Mouse (Mus musculus) liver, embryonic 11.5 days (tissue): ENCODE measurements around the gene Sulf2. TPM values are rescaled to one million over a fixed set of nuclear protein-coding genes. Genes with fewer than 3 reads are reported as not detected.

Experiments
- ATAC-seq: fragments of 200-750 bp; cut with Nextera tagmentation; replicated peaks from 2 replicates; pipeline ENCODE4 v1.8.0; 2017; ENCODE audit warnings: moderate number of reproducible peaks, mild to moderate bottlenecking, moderate TSS enrichment, moderate library complexity; ENCODE audit not compliant: low FRiP score
- DNase-seq: peaks from one replicate; pipeline ENCODE4 v3.0.0-alpha.2; 2017; ENCODE audit warnings: low spot score
- H3K27ac ChIP-seq: fragments of 300-500 bp; sonication (generic); 2 replicates; pipeline ENCODE4 v1.5.1; 2014; ENCODE audit warnings: mild to moderate bottlenecking, low read depth, low read length, control low read depth
- H3K27me3 ChIP-seq: fragments of 300-500 bp; sonication (generic); replicated peaks from 2 replicates; pipeline ENCODE4 v1.6.1; 2014; ENCODE audit warnings: low read length, mixed read lengths; ENCODE audit not compliant: control insufficient read depth, insufficient read depth
- H3K36me3 ChIP-seq: fragments of 300-500 bp; sonication (generic); 2 replicates; pipeline ENCODE4 v1.6.1; 2014; ENCODE audit warnings: mild to moderate bottlenecking, low read length, moderate library complexity, mixed read lengths; ENCODE audit not compliant: control insufficient read depth, insufficient read depth
- H3K4me1 ChIP-seq: fragments of 300-500 bp; sonication (generic); replicated peaks from 2 replicates; pipeline ENCODE4 v1.6.1; 2014; ENCODE audit warnings: low read length, mixed read lengths; ENCODE audit not compliant: control insufficient read depth, insufficient read depth
- H3K4me2 ChIP-seq: fragments of 300-500 bp; sonication (generic); 2 replicates; pipeline ENCODE4 v1.6.1; 2014; ENCODE audit warnings: mild to moderate bottlenecking, control low read depth, moderate library complexity
- H3K4me3 ChIP-seq: fragments of 300-500 bp; sonication (generic); 2 replicates; pipeline ENCODE4 v1.5.1; 2014; ENCODE audit warnings: low read depth, low read length, control low read depth
- H3K9ac ChIP-seq: fragments of 300-500 bp; sonication (generic); 2 replicates; pipeline ENCODE4 v1.6.1; 2014; ENCODE audit warnings: low read depth, low read length, control low read depth
- H3K9me3 ChIP-seq: fragments of 300-500 bp; sonication (generic); 2 replicates; pipeline ENCODE4 v1.6.1; 2016; ENCODE audit warnings: low read length, inconsistent platforms, mixed read lengths; ENCODE audit not compliant: control insufficient read depth
- WGBS: fragments of 180-500 bp; shearing (Covaris S2); extraction: QIAGEN DNeasy Blood & Tissue Kit; methylation state at CpG from one replicate; pipeline ENCODE4 v1.1.7; 2014; 5-methylcytosine and 5-hydroxymethylcytosine counted together
- polyA plus RNA-seq: library from polyadenylated mRNA; unstranded; fragments of >200 nt; fragmentation: Nextera tagmentation; extraction: Ambion mirVana; gene quantifications from 2 replicates; pipeline ENCODE4 v1.2.1, GENCODE M21; 2014

Gene Sulf2
- polyA plus RNA-seq, 1 experiment from 2014 or later, result 30.3 TPM

- no peak overlapping the region for H3K9ac ChIP-seq
- peaks cover 6% of the 10 kb centered on the region; the same call in 1 of the 2 replicates for H3K36me3 ChIP-seq
- WGBS, result 72% methylated on average over 15 of the region's 15 CpGs
- H3K4me2 ChIP-seq, result no peak overlapping the region
- no peak overlapping the region for H3K27ac ChIP-seq
- H3K4me3 ChIP-seq, result no peak overlapping the region
- no peaks in the 10 kb centered on the region for H3K27me3 ChIP-seq
- DNase-seq (no peak), ATAC-seq (no peak)
- H3K4me1 ChIP-seq, result no peaks in the 10 kb centered on the region; the same call in none of the 2 replicates
- no peaks in the 10 kb centered on the region for H3K9me3 ChIP-seq
These were observed 57.0 kb downstream of the Sulf2 start for GRCm38 (mm10) chr2:166098292-166098933.

DNA sequence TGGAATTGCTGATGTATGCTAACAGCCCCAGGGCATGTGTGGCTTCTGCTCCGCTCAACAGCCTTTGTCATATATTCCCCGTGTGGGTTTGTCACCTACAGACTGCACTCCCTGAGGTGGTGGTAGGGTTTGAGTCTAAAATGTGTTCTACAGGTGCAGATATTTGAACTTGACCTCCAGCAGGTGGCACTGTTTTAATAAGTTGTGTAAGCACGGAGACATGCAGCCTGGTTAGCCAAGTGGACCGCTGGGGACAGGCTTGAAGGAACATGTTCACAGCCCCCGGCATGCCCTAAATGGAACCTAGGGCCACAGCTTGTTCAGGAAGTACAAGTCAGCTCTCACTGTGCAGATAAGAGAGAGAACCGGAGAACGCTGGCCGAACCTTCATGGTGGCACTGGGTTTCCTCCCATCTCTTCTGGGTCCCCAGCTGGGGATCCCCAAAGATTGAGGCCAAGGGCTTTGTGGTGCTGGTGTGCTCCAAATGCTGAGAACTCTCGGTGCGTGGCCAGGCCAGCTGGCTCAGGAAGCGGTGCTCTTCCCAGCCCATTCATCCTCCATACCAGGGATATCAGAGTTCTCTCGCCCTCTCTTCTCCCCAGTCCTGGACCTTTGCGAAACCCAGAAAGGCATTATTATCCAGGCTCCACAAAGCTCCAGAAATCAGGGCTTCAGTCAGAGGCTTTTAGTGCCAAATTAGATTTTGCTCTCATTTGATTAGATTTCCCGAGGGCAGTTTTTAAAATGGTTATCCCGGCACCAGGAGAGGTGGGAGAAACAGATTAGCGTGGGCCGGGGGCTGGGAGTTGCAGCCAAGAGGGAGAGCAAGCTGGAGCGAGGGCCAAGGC, 57.8 kb downstream of the Sulf2 start:
- ATAC-seq, result no peak
- Histone ChIP-seq H3K9ac (no peak overlapping the region), H3K27ac (no peak overlapping the region), H3K36me3 (peaks cover 6% of the 10 kb centered on the region; the same call in 1 of the 2 replicates), H3K27me3 (no peaks in the 10 kb centered on the region), H3K4me2 (no peak overlapping the region), H3K9me3 (no peaks in the 10 kb centered on the region), H3K4me3 (no peak overlapping the region), H3K4me1 (no peaks in the 10 kb centered on the region; the same call in none of the 2 replicates)
- DNase-seq, result no peak
- WGBS, result 70% methylated on average over 18 of the region's 18 CpGs

GRCm38 (mm10) chr2:166096834-166097233, 58.6 kb downstream of the Sulf2 start:
- WGBS, result 87% methylated on average over 1 of the region's 1 CpGs
- H3K9ac ChIP-seq, result no peak overlapping the region
- H3K4me1 ChIP-seq, result no peaks in the 10 kb centered on the region; the same call in none of the 2 replicates
- ATAC-seq (no peak), DNase-seq (no peak)
- peaks cover 6% of the 10 kb centered on the region; the same call in 1 of the 2 replicates for H3K36me3 ChIP-seq
- H3K4me2 ChIP-seq, result no peak overlapping the region
- no peak overlapping the region for H3K4me3 ChIP-seq
- H3K27ac ChIP-seq, result no peak overlapping the region
- H3K27me3 ChIP-seq, result no peaks in the 10 kb centered on the region
- no peaks in the 10 kb centered on the region for H3K9me3 ChIP-seq

GRCm38 (mm10) chr2:166096300-166096699, 59.2 kb downstream of the Sulf2 start:
- DNase-seq (no peak), ATAC-seq (no peak)
- Histone ChIP-seq H3K9me3 (no peaks in the 10 kb centered on the region), H3K4me2 (no peak overlapping the region), H3K27me3 (no peaks in the 10 kb centered on the region), H3K36me3 (peaks cover 9% of the 10 kb centered on the region; the same call in 1 of the 2 replicates), H3K27ac (no peak overlapping the region), H3K4me1 (no peaks in the 10 kb centered on the region; the same call in none of the 2 replicates), H3K9ac (no peak overlapping the region), H3K4me3 (no peak overlapping the region)
- 82% methylated on average over 6 of the region's 6 CpGs for WGBS

DNA sequence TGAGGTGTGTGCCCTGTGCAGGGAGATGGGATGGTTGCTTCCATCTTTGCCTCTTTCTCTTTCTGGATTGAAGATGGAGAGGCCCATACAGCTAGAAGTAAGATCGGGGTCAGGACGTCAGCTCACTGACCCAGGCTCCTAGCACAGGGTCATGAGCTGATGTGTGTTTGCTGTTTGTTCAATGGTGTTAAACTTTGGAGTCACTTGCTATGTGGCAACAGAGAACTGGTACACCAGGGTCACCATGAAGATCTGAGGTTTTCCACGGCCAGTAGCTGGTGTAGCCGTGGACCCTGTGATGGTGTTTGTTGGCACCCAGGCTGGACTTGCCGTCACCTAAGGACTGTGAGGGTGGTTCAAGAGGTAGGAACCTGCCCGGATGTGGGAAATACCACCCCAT, 63.1 kb downstream of the Sulf2 start:
- peaks cover 9% of the 10 kb centered on the region; the same call in 1 of the 2 replicates for H3K36me3 ChIP-seq
- no peak overlapping the region for H3K27ac ChIP-seq
- 79% methylated on average over 6 of the region's 6 CpGs for WGBS
- no peak overlapping the region for H3K9ac ChIP-seq
- H3K4me2 ChIP-seq, result no peak overlapping the region
- DNase-seq, result no peak
- H3K27me3 ChIP-seq, result no peaks in the 10 kb centered on the region
- no peaks in the 10 kb centered on the region for H3K9me3 ChIP-seq
- H3K4me3 ChIP-seq, result no peak overlapping the region
- no peak for ATAC-seq
- no peaks in the 10 kb centered on the region for H3K4me1 ChIP-seq

DNA sequence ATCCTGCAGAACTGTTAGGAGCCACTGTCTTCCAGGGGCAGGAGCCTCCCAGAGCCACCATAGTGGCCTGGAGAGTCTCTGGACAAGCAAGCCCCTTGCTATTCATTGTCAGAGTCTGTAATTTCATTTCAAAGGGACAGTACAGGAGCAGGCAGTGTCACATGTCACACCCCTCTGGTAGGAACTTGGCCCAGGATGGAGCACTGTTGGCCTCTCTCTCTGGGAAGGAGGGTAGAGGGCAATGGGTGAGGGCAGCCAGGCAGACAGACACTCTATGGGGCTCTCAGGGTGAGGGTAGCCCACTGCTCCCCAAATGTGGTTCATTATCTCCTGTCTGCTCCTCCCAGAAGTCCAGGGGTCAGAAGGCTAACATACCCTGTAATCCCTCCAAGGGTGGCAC, 63.9 kb downstream of the Sulf2 start:
- no peak overlapping the region for H3K4me3 ChIP-seq
- no peak for DNase-seq
- no peaks in the 10 kb centered on the region for H3K27me3 ChIP-seq
- peaks cover 9% of the 10 kb centered on the region; the same call in 1 of the 2 replicates for H3K36me3 ChIP-seq
- no peak overlapping the region for H3K4me2 ChIP-seq
- H3K4me1 ChIP-seq, result no peaks in the 10 kb centered on the region
- ATAC-seq, result no peak
- no peak overlapping the region for H3K27ac ChIP-seq
- no peak overlapping the region for H3K9ac ChIP-seq
- no peaks in the 10 kb centered on the region for H3K9me3 ChIP-seq

DNA sequence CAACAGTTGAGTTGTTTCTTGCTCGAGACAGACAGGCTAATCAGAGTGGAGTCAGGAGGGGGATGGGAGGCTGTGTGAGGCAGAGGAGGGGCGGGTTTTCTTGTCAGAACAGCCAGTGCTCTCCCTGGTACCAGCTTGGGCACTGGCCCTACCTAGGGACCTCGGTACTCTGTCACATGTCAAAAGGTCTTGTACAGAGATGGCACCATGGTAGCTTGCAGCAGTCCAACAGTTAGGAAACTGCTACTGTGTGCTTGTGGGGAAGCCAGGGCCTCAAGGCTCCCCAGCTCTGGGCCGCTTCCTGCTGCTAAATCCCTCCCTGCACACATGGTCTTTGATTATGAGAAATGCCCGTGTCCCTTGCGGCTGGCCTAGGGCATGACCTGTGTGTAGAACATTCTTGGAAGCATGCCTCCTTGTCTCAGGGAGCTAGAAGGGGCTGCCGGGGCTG, 65.3 kb downstream of the Sulf2 start:
- DNase-seq (no peak), ATAC-seq (no peak)
- Histone ChIP-seq H3K4me3 (no peak overlapping the region), H3K9me3 (no peaks in the 10 kb centered on the region), H3K4me2 (no peak overlapping the region), H3K27ac (no peak overlapping the region), H3K27me3 (no peaks in the 10 kb centered on the region), H3K4me1 (no peaks in the 10 kb centered on the region), H3K9ac (no peak overlapping the region), H3K36me3 (peaks cover 9% of the 10 kb centered on the region; the same call in 1 of the 2 replicates)
- 45% methylated on average over 7 of the region's 7 CpGs for WGBS

DNA sequence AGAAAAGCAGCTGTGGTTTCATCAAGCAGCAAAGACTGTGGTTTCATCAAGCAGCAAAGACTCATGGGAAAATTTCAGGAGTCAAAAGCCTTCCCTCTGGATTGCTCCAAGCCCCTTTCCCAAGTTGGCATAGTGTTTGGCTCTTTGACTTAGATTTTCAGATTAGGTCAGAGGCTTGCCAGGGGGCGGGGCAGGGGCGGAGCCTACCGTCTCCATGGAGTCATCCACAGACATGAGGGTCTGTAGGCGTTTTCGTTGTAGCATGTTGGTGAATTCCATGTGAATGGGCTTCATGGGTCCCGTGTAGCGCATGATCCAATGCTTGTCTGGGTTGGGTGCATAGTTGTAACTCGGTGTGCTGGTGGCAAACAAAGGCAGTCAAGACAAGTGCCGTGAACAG, 66.5 kb downstream of the Sulf2 start:
- no peak for ATAC-seq
- peaks cover 5% of the 10 kb centered on the region; the same call in 1 of the 2 replicates for H3K36me3 ChIP-seq
- 83% methylated on average over 9 of the region's 9 CpGs for WGBS

More for the DNA sequence above, 66.5 kb downstream of the Sulf2 start:
- Histone ChIP-seq H3K27me3 (no peaks in the 10 kb centered on the region), H3K27ac (no peak overlapping the region), H3K4me3 (no peak overlapping the region), H3K9me3 (no peaks in the 10 kb centered on the region), H3K9ac (no peak overlapping the region), H3K4me1 (no peaks in the 10 kb centered on the region), H3K4me2 (no peak overlapping the region)
- DNase-seq, result no peak
